Mouse (Mus musculus) embryonic facial prominence, embryonic 12.5 days (tissue): Measurements from ENCODE around the gene Glipr1. TPM values are rescaled to one million over a fixed set of nuclear protein-coding genes. Genes with fewer than 3 reads are reported as not detected.
A peak's percentile ranks its signal among the peaks of the same experiment; 100 is the strongest.
"Not testable (repeated sequence)": the region's sequence is repeated elsewhere in the genome, so short reads cannot be mapped to it uniquely, and the experiment has no call there.

Experiments used
- ATAC-seq: fragments of 200-750 bp; cut with Nextera tagmentation; 2 replicates; pipeline ENCODE4 v1.8.0; 2017; ENCODE audit not compliant: insufficient number of reproducible peaks, insufficient read depth, low FRiP score, low TSS enrichment
- H3K27ac ChIP-seq: fragments of 300-500 bp; sonication (generic); 2 replicates; pipeline ENCODE4 v1.5.1; 2016; ENCODE audit warnings: mild to moderate bottlenecking
- H3K27me3 ChIP-seq: fragments of 300-500 bp; sonication (generic); 2 replicates; pipeline ENCODE4 v1.6.1; 2016; ENCODE audit warnings: mild to moderate bottlenecking, moderate library complexity
- H3K36me3 ChIP-seq: fragments of 300-500 bp; sonication (generic); 2 replicates; pipeline ENCODE4 v1.6.1; 2016; ENCODE audit warnings: mild to moderate bottlenecking
- H3K4me1 ChIP-seq: fragments of 300-500 bp; sonication (generic); 2 replicates; pipeline ENCODE4 v1.6.1; 2016
- H3K4me2 ChIP-seq: fragments of 300-500 bp; sonication (generic); replicated peaks from 2 replicates; pipeline ENCODE4 v1.6.1; 2016; ENCODE audit warnings: mild to moderate bottlenecking, moderate library complexity
- H3K4me3 ChIP-seq: fragments of 300-500 bp; sonication (generic); 2 replicates; pipeline ENCODE4 v1.5.1; 2016; ENCODE audit warnings: mild to moderate bottlenecking
- H3K9ac ChIP-seq: fragments of 300-500 bp; sonication (generic); 2 replicates; pipeline ENCODE4 v1.6.1; 2016; ENCODE audit warnings: mild to moderate bottlenecking, moderate library complexity
- H3K9me3 ChIP-seq: fragments of 300-500 bp; sonication (generic); 2 replicates; pipeline ENCODE4 v1.6.1; 2016; ENCODE audit warnings: mild to moderate bottlenecking, moderate library complexity
- WGBS: fragments of 180-500 bp; shearing (Covaris S2); methylation state at CpG from one replicate; pipeline ENCODE4 v1.1.7; 2016; 5-methylcytosine and 5-hydroxymethylcytosine counted together
- polyA plus RNA-seq: library from polyadenylated mRNA; unstranded; fragments of >200 nt; fragmentation: Nextera tagmentation; extraction: Ambion mirVana; gene quantifications from 2 replicates; pipeline ENCODE4 v1.2.1, GENCODE M21; 2016

Gene Glipr1
- polyA plus RNA-seq = 1.6 and 2.4 TPM in 2 replicates

- Histone ChIP-seq H3K27me3 (no peaks in the 10 kb centered on the region), H3K27ac (no peak within 1 kb of the TSS), H3K36me3 (no peaks in the 10 kb centered on the region), H3K4me2 (no peak within 1 kb of the TSS), H3K9me3 (no peaks in the 10 kb centered on the region), H3K9ac (no peak within 1 kb of the TSS), H3K4me3 (no peak within 1 kb of the TSS), H3K4me1 (no peaks in the 10 kb centered on the region)
- no peak for ATAC-seq
- WGBS = 50% methylated on average over 9 of the region's 9 CpGs
Measured at GRCm38 (mm10) chr10:112002544-112003215, at the start of gene Glipr1. Gene Glipr1, minus strand, starts transcription at chr10:112002631.

GRCm38 (mm10) chr10:112051956-112052355 lies 49.5 kb upstream of the Glipr1 start:
- H3K4me3 ChIP-seq, H3K36me3 ChIP-seq, H3K9me3 ChIP-seq, H3K9ac ChIP-seq, H3K27ac ChIP-seq, H3K27me3 ChIP-seq, H3K4me1 ChIP-seq, H3K4me2 ChIP-seq, ATAC-seq: not testable (repeated sequence)
- 60% methylated on average over 2 of the region's 2 CpGs for WGBS

GRCm38 (mm10) chr10:112051220-112051619 lies 48.8 kb upstream of the Glipr1 start:
- H3K4me3 ChIP-seq = no peak overlapping the region
- H3K9me3 ChIP-seq = no peaks in the 10 kb centered on the region
- ATAC-seq = no peak
- no peak overlapping the region for H3K27ac ChIP-seq
- no peak overlapping the region for H3K4me2 ChIP-seq
- H3K36me3 ChIP-seq = no peaks in the 10 kb centered on the region
- no peak overlapping the region for H3K9ac ChIP-seq
- H3K27me3 ChIP-seq = no peaks in the 10 kb centered on the region
- no peaks in the 10 kb centered on the region for H3K4me1 ChIP-seq

GRCm38 (mm10) chr10:112044283-112044682 lies 41.9 kb upstream of the Glipr1 start:
- not testable (repeated sequence) for H3K9ac ChIP-seq, ATAC-seq, H3K27ac ChIP-seq, H3K4me2 ChIP-seq, H3K4me3 ChIP-seq, H3K36me3 ChIP-seq, H3K9me3 ChIP-seq, H3K27me3 ChIP-seq, H3K4me1 ChIP-seq
- 50% methylated on average over 14 of the region's 14 CpGs for WGBS

- not testable (repeated sequence) for H3K27me3 ChIP-seq
Measured at GRCm38 (mm10) chr10:112043523-112043922, 41.1 kb upstream of the Glipr1 start.

GRCm38 (mm10) chr10:112028689-112029088 lies 26.3 kb upstream of the Glipr1 start:
- not testable (repeated sequence) for H3K9me3 ChIP-seq, H3K4me3 ChIP-seq, H3K27me3 ChIP-seq, H3K27ac ChIP-seq, H3K9ac ChIP-seq, H3K4me2 ChIP-seq, ATAC-seq, H3K36me3 ChIP-seq, H3K4me1 ChIP-seq
- 77% methylated on average over 3 of the region's 3 CpGs for WGBS

More at GRCm38 (mm10) chr10:112043523-112043922, 41.1 kb upstream of the Glipr1 start:
- H3K4me1 ChIP-seq, ATAC-seq, H3K4me3 ChIP-seq, H3K4me2 ChIP-seq, H3K27ac ChIP-seq, H3K9me3 ChIP-seq, H3K36me3 ChIP-seq, H3K9ac ChIP-seq: not testable (repeated sequence)
- WGBS = 78% methylated on average over 9 of the region's 9 CpGs

- Histone ChIP-seq H3K9me3 (no peaks in the 10 kb centered on the region), H3K4me1 (no peaks in the 10 kb centered on the region), H3K4me3 (no peak overlapping the region), H3K27me3 (no peaks in the 10 kb centered on the region), H3K27ac (no peak overlapping the region), H3K4me2 (no peak overlapping the region), H3K36me3 (no peaks in the 10 kb centered on the region), H3K9ac (no peak overlapping the region)
- no peak for ATAC-seq
- WGBS = 65% methylated on average over 2 of the region's 2 CpGs
Measured at GRCm38 (mm10) chr10:112023585-112023984, 21.2 kb upstream of the Glipr1 start.

- not testable (repeated sequence) for H3K4me3 ChIP-seq, H3K4me1 ChIP-seq, H3K27ac ChIP-seq, H3K36me3 ChIP-seq, ATAC-seq, H3K9ac ChIP-seq, H3K4me2 ChIP-seq, H3K9me3 ChIP-seq, H3K27me3 ChIP-seq
- 80% methylated on average over 1 of the region's 1 CpGs for WGBS
Measured at GRCm38 (mm10) chr10:112009511-112009910, 7.1 kb upstream of the Glipr1 start.

- ATAC-seq = no peak
- H3K27me3 ChIP-seq = no peaks in the 10 kb centered on the region
- WGBS = 88% methylated on average over 9 of the region's 9 CpGs
Measured at GRCm38 (mm10) chr10:112001756-112002520, 493 bp downstream of the Glipr1 start.

GRCm38 (mm10) chr10:112001350-112001749 lies 1.1 kb downstream of the Glipr1 start:
- Histone ChIP-seq H3K4me1 (no peaks in the 10 kb centered on the region), H3K36me3 (no peaks in the 10 kb centered on the region), H3K27ac (no peak overlapping the region), H3K4me3 (no peak overlapping the region), H3K27me3 (no peaks in the 10 kb centered on the region), H3K9me3 (no peaks in the 10 kb centered on the region), H3K4me2 (no peak overlapping the region), H3K9ac (no peak overlapping the region)
- no peak for ATAC-seq
- 86% methylated on average over 2 of the region's 2 CpGs for WGBS

More at GRCm38 (mm10) chr10:112001756-112002520, 493 bp downstream of the Glipr1 start:
- H3K9me3 ChIP-seq = no peaks in the 10 kb centered on the region
- H3K9ac ChIP-seq = no peak overlapping the region
- no peak overlapping the region for H3K4me2 ChIP-seq
- H3K36me3 ChIP-seq = no peaks in the 10 kb centered on the region
- H3K4me1 ChIP-seq = no peaks in the 10 kb centered on the region
- no peak overlapping the region for H3K27ac ChIP-seq
- H3K4me3 ChIP-seq = no peak overlapping the region

GRCm38 (mm10) chr10:112000568-112000967 lies 1.9 kb downstream of the Glipr1 start:
- Histone ChIP-seq H3K27me3 (no peaks in the 10 kb centered on the region), H3K4me1 (no peaks in the 10 kb centered on the region), H3K9ac (no peak overlapping the region), H3K4me3 (no peak overlapping the region), H3K9me3 (no peaks in the 10 kb centered on the region), H3K27ac (no peak overlapping the region), H3K36me3 (no peaks in the 10 kb centered on the region), H3K4me2 (no peak overlapping the region)
- WGBS = 74% methylated on average over 5 of the region's 5 CpGs
- ATAC-seq = 0 out of 2 replicates have a peak, but pooled peaks have one; percentile 28

GRCm38 (mm10) chr10:111999765-112000164 lies 2.7 kb downstream of the Glipr1 start:
- Histone ChIP-seq H3K4me1 (no peaks in the 10 kb centered on the region), H3K27ac (no peak overlapping the region), H3K4me3 (no peak overlapping the region), H3K27me3 (no peaks in the 10 kb centered on the region), H3K9me3 (no peaks in the 10 kb centered on the region), H3K4me2 (no peak overlapping the region), H3K9ac (no peak overlapping the region), H3K36me3 (no peaks in the 10 kb centered on the region)
- WGBS = 46% methylated on average over 3 of the region's 3 CpGs
- ATAC-seq = no peak
